Mouse (Mus musculus) embryonic facial prominence, embryonic 10.5 days (tissue): Measurements from ENCODE around the gene Ubl3. TPM values are rescaled to one million over a fixed set of nuclear protein-coding genes. Genes with fewer than 3 reads are reported as not detected.
A peak's percentile ranks its signal among the peaks of the same experiment; 100 is the strongest.

ENCODE experiments used
- DNase-seq: peaks from one replicate; pipeline ENCODE4 v3.0.0-alpha.2; 2017; ENCODE audit warnings: low spot score
- H3K27ac ChIP-seq: fragments of 300-500 bp; sonication (generic); replicated peaks from 2 replicates; pipeline ENCODE4 v1.5.1; 2016; ENCODE audit warnings: mild to moderate bottlenecking
- H3K27me3 ChIP-seq: fragments of 300-500 bp; sonication (generic); replicated peaks from 2 replicates; pipeline ENCODE4 v1.6.1; 2016; ENCODE audit warnings: low read depth, mild to moderate bottlenecking; ENCODE audit not compliant: poor library complexity, severe bottlenecking
- H3K36me3 ChIP-seq: fragments of 300-500 bp; sonication (generic); replicated peaks from 2 replicates; pipeline ENCODE4 v1.6.1; 2016; ENCODE audit warnings: mild to moderate bottlenecking, moderate library complexity
- H3K4me1 ChIP-seq: fragments of 300-500 bp; sonication (generic); 2 replicates; pipeline ENCODE4 v1.6.1; 2016
- H3K4me3 ChIP-seq: fragments of 300-500 bp; sonication (generic); 2 replicates; pipeline ENCODE4 v1.5.1; 2016; ENCODE audit warnings: mild to moderate bottlenecking, moderate library complexity
- H3K9me3 ChIP-seq: fragments of 300-500 bp; sonication (generic); 2 replicates; pipeline ENCODE4 v1.6.1; 2016; ENCODE audit warnings: mild to moderate bottlenecking
- WGBS: fragments of 180-500 bp; shearing (Covaris S2); methylation state at CpG from one replicate; pipeline ENCODE4 v1.1.7; 2016; 5-methylcytosine and 5-hydroxymethylcytosine counted together
- polyA plus RNA-seq: library from polyadenylated mRNA; unstranded; fragments of >200 nt; fragmentation: Nextera tagmentation; extraction: Ambion mirVana; gene quantifications from 2 replicates; pipeline ENCODE4 v1.2.1, GENCODE M21; 2016

Ubl3 gene
- polyA plus RNA-seq, 1 experiment from 2014 or later: 56.3 TPM

DNA sequence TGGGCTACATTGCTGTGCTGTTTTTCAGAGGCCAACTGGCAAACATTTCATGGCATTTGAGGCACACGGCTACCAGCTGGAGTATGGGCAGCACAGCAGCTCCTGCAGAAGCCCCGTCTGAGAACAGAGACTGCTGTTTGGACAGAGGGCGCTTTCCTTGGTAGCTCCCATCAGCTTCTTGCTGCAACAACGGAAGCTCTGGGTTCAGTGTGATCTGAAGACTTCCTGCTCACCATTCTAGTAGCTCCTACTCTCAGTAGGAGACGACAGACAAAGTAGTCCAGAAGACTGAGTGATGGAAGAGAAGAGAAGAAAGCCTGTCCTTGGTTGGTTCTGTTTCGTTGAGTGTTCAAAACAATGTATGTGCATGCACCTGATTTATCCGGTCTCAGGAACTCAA is 42.9 kb downstream of the Ubl3 start:
- H3K27ac ChIP-seq: no peak overlapping the region
- peaks cover 63% of the 10 kb centered on the region for H3K36me3 ChIP-seq
- H3K4me3 ChIP-seq: no peak overlapping the region
- DNase-seq: no peak
- H3K27me3 ChIP-seq: no peaks in the 10 kb centered on the region
- WGBS: 87% methylated on average over 7 of the region's 7 CpGs
- H3K9me3 ChIP-seq: no peaks in the 10 kb centered on the region
- peaks cover 4% of the 10 kb centered on the region; the same call in 1 of the 2 replicates for H3K4me1 ChIP-seq

DNA sequence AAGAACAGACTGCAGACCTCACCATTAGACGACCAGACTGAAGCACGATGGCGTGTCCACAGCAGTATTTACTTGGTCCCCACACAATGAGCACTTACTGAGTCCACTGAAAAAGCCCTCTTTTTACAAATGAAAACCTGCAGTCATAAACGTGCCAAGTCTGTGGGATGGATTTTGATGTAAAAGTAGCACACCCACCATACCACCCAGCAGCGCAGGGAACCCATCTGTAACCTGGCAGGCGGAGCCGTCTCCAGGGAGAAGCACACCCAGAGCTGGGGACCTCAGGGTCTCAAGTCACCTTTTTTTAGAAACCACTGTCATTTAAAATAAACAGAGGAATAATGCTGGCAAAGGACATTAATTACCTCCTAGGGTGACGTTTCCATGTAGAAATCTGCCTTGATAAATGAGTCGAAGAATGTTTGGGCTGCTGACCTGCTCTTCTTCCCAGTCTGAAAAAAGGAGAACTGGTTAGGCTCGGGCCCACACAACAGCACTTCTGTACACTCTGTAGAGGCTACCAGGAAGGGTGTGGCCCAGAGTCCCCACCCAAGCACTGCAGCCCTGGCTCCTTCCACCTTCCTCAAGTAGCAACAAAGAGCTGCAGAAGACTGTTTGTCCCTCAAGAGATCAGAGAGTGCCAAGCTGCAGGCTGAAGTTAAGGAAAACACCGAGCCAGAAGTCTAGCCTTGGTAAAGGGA is 43.5 kb downstream of the Ubl3 start:
- 89% methylated on average over 11 of the region's 11 CpGs for WGBS
- no peaks in the 10 kb centered on the region for H3K27me3 ChIP-seq
- H3K9me3 ChIP-seq: no peaks in the 10 kb centered on the region
- no peak for DNase-seq
- no peak overlapping the region for H3K27ac ChIP-seq
- peaks cover 4% of the 10 kb centered on the region; the same call in 1 of the 2 replicates for H3K4me1 ChIP-seq
- H3K4me3 ChIP-seq: no peak overlapping the region
- H3K36me3 ChIP-seq: peaks cover 65% of the 10 kb centered on the region

DNA sequence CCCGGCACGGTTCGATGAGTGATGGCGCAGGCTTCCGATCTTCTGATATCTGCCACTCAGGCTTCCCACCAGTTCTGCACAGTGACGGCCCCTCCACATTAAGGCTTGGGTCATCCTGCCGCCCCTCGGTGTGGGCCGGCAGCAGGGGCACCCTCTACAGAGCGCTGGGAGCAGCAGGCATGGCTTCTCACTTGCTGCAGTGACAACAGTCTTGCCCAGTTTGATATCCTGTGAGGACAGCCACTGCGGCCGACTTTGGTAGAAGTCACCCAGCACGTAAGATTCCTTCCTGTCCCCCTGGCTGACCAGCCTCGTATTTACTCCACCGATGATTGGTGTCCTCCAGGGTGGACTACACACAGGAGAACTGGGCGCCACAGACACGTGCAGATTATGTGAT is 47.2 kb downstream of the Ubl3 start:
- Histone ChIP-seq H3K4me1 (no peaks in the 10 kb centered on the region), H3K36me3 (peaks cover 59% of the 10 kb centered on the region), H3K27me3 (no peaks in the 10 kb centered on the region), H3K4me3 (no peak overlapping the region), H3K9me3 (no peaks in the 10 kb centered on the region), H3K27ac (no peak overlapping the region)
- 94% methylated on average over 17 of the region's 17 CpGs for WGBS
- no peak for DNase-seq

DNA sequence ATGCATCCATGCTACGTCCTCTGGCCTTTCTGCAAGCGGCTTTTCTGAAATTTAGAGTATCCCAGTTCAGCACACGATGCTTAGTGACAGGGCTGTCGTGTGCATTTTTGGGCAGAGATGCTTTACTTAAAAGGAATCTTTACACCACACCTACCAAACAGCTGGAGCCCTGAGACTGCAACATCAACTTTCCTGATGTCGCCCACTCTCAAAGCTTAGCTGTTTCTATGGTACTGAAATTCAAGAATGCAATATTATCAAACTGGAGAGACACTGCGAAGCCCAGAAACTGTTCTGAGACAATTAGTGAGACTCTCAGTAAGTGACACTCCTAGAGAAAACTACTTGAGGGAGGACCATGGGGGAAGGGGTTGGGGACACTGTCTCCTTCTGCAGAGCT is 50.4 kb downstream of the Ubl3 start:
- Histone ChIP-seq H3K27ac (no peak overlapping the region), H3K4me1 (no peaks in the 10 kb centered on the region), H3K27me3 (no peaks in the 10 kb centered on the region), H3K9me3 (peaks cover 5% of the 10 kb centered on the region; the same call in 1 of the 2 replicates), H3K4me3 (no peak overlapping the region), H3K36me3 (peaks cover 28% of the 10 kb centered on the region)
- 93% methylated on average over 6 of the region's 6 CpGs for WGBS
- DNase-seq: no peak

DNA sequence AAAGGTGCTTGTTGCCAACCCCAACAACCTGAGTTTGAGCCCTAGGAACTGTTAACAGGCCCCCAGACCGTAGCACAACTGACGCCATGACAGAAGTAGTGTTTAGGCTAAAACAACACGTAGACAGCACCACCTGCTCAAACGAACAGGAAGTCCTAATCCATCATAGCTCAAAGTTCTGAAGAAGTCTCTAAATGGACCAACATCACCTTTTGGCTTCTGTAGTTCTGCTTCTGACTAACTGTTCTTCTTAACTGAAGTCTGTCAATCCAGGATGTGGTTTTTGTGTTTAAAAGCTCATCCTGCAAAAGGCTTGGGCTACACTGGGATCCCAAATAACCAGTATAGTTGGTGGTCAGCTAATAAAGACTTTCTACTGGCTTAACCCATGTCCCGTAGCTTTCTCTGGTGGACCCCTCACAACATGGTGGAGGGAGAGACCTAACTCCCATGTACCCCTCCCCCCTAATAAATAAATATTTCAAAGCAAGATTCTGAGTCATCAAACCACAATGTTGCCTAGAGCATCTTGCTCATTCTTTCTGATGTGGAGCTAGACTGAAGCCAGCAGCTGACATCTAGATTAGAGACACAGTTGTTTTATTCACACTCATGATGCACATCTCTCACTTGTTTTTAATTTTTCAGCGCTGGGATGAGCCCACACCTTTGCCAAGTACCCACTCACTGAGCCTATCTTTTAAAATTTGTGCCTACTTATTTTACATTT is 51.2 kb downstream of the Ubl3 start:
- no peak for DNase-seq
- Histone ChIP-seq H3K9me3 (peaks cover 5% of the 10 kb centered on the region; the same call in 1 of the 2 replicates), H3K27ac (no peak overlapping the region), H3K27me3 (no peaks in the 10 kb centered on the region), H3K36me3 (peaks cover 19% of the 10 kb centered on the region), H3K4me3 (no peak overlapping the region), H3K4me1 (no peaks in the 10 kb centered on the region)
- 91% methylated on average over 6 of the region's 6 CpGs for WGBS

DNA sequence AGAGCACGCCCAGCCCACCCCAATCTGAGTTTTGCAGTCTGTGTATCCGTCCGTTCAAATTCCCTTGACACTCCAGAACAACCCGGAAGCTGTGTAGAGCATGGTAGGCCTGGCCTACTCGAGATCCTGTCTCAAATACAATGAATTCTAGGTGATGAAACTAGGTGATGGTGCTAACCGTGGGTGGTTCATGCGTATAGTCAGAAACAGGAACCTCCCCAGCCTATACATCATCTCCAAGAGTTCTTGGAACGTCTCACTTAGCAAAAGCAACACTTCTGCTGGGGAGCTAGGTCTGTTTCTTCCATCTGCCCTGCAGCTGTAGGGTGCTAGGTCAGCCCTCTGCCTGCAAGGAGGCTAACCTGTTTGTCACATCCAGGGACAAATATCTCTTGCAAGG is 52.1 kb downstream of the Ubl3 start:
- Histone ChIP-seq H3K4me1 (peaks cover under 1% of the 10 kb centered on the region; the same call in 1 of the 2 replicates), H3K9me3 (peaks cover 5% of the 10 kb centered on the region; the same call in 1 of the 2 replicates), H3K36me3 (peaks cover 11% of the 10 kb centered on the region), H3K27me3 (no peaks in the 10 kb centered on the region), H3K27ac (no peak overlapping the region), H3K4me3 (no peak overlapping the region)
- DNase-seq: no peak
- 90% methylated on average over 8 of the region's 8 CpGs for WGBS

DNA sequence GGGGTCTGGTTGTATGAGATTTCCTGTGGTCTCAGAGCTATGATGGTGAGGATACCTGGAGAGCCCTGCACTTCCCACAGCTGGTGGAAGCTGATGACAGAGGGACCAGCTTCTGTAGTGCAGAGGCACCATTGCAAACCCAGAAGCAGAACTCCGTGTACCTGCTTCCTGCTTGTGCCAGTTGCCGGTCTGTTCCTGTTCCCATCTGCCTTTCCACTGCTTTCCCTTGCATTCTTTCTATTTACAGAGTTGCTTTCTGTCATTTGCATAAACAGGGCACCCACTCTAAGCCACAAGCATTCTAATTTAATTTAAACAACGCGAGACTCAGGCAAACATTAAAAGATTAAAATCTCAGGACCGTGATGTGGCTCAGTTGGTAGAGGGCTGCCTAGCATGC is 53.0 kb downstream of the Ubl3 start:
- no peak overlapping the region for H3K4me3 ChIP-seq

DNA sequence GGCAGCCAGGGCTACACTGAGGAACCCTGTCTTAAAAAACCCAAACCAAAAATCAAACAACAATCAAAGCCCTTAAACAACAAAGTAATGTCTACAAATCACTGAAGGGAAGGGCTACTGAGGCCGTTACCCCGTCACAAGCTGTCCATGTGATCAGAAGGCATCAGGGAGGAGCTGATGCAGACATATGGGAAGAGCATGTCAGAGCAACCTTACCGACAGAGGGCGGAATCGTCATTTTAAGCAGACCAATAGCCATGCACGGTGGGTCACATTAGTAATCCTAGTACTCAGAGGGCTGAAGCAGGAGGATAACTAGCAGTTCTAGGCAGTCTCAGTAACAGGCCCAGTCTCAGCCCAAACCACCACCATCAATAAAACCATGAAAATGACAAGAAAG is 56.6 kb downstream of the Ubl3 start:
- no peak for DNase-seq
- 88% methylated on average over 6 of the region's 6 CpGs for WGBS
- H3K4me3 ChIP-seq: no peak overlapping the region
- peaks cover 5% of the 10 kb centered on the region; the same call in 1 of the 2 replicates for H3K9me3 ChIP-seq
- H3K27ac ChIP-seq: no peak overlapping the region
- H3K27me3 ChIP-seq: no peaks in the 10 kb centered on the region
- no peaks in the 10 kb centered on the region for H3K36me3 ChIP-seq
- peaks cover 6% of the 10 kb centered on the region for H3K4me1 ChIP-seq

More for the DNA sequence above, 53.0 kb downstream of the Ubl3 start:
- no peak for DNase-seq
- Histone ChIP-seq H3K27me3 (no peaks in the 10 kb centered on the region), H3K9me3 (peaks cover 5% of the 10 kb centered on the region; the same call in 1 of the 2 replicates), H3K27ac (no peak overlapping the region), H3K36me3 (peaks cover 5% of the 10 kb centered on the region; the same call in 1 of the 2 replicates), H3K4me1 (peaks cover 6% of the 10 kb centered on the region)
- WGBS: 77% methylated on average over 5 of the region's 5 CpGs

DNA sequence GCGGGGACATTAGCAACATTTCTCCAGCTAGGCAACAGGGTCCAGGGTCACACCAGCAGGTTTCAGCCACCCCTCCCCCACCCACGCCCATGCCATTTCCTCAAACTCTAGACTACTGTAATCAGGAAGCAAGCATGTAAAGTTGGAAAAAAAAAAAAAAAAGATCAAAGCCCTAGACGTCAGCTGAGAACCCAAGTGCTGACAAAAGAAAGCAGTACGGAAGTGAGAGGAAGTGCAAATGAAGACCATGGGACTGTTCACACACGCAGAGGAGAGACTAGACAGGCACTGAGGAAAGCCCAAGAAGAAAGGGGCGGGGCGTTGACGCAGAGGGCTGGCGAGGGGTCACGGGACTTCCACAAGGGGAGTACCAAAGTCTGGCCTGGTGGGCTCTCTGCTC is 57.4 kb downstream of the Ubl3 start:
- WGBS: 63% methylated on average over 10 of the region's 10 CpGs
- DNase-seq: peak; percentile 35
- H3K27me3 ChIP-seq: no peaks in the 10 kb centered on the region
- no peaks in the 10 kb centered on the region for H3K36me3 ChIP-seq
- H3K4me3 ChIP-seq: no peak overlapping the region
- H3K27ac ChIP-seq: no peak overlapping the region
- peaks cover 5% of the 10 kb centered on the region; the same call in 1 of the 2 replicates for H3K9me3 ChIP-seq
- H3K4me1 ChIP-seq: peaks cover 6% of the 10 kb centered on the region

DNA sequence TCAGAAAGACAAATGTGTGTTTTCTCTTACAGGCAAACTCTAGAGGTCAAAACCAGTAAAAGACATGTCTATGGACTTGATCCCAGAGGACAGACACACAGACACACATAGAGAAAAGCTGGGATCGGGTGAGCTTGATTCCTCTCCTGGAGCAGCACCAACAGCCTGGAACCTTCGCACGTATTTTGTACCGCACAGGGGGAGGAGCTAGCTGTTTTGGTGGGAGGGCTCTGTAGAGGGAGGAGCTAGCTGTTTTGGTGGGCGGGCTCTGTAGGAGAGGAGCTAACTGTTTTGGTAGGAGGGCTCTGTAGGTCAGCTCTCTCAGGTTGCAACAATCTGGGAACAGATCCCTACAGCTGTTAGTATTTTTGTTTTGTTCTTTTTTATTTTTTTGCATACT is 58.3 kb downstream of the Ubl3 start:
- Histone ChIP-seq H3K36me3 (no peaks in the 10 kb centered on the region), H3K27ac (no peak overlapping the region), H3K4me1 (peaks cover 12% of the 10 kb centered on the region), H3K9me3 (peaks cover 5% of the 10 kb centered on the region; the same call in 1 of the 2 replicates), H3K4me3 (no peak overlapping the region), H3K27me3 (no peaks in the 10 kb centered on the region)
- DNase-seq: no peak
- 91% methylated on average over 5 of the region's 5 CpGs for WGBS

DNA sequence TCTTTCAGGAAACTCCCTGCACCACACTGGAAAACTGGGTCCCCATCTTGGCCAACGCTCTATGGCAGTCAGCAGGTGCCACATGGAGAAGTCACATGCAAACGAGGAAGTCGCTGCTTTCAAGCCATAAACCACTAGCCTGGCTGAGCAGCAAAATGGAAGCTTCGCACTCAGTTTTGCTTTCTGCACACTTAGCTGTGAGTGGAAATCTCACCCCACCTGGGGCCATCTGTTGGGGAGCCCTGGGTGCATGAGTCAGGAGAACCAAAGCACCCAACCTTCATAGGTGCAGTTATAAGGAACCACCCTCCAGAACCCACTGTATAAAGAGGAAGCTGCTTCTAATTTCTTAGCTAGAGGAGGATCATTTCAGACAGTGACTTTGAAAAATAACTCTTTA is 59.6 kb downstream of the Ubl3 start:
- H3K9me3 ChIP-seq: peaks cover 5% of the 10 kb centered on the region; the same call in 1 of the 2 replicates
- no peak overlapping the region for H3K27ac ChIP-seq
- no peaks in the 10 kb centered on the region for H3K27me3 ChIP-seq
- 93% methylated on average over 4 of the region's 4 CpGs for WGBS
- H3K4me1 ChIP-seq: peaks cover 12% of the 10 kb centered on the region
- H3K36me3 ChIP-seq: no peaks in the 10 kb centered on the region
- H3K4me3 ChIP-seq: no peak overlapping the region
- no peak for DNase-seq

DNA sequence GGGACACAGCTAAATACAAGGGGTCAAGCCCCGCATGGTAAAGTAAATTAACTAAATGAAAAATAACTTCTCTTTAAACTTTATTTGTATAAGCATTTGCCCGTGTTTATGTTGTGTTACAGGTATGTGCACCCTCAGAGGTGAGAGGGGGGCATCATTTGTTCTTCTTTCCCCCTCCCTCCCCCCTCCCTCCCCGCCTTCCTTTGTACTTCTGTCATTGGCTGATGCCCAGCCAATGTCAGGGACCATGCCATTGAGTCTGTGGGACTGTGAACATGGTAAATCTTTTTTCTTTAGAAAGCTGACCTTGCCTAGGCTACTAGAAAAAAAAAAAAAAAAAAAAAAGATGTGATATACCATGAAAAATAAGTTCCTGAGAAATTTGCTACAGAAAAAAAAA is 62.2 kb downstream of the Ubl3 start:
- Histone ChIP-seq H3K27ac (no peak overlapping the region), H3K9me3 (no peaks in the 10 kb centered on the region), H3K4me1 (peaks cover 11% of the 10 kb centered on the region), H3K27me3 (no peaks in the 10 kb centered on the region), H3K36me3 (no peaks in the 10 kb centered on the region), H3K4me3 (no peak overlapping the region)
- 77% methylated on average over 3 of the region's 3 CpGs for WGBS
- DNase-seq: no peak

DNA sequence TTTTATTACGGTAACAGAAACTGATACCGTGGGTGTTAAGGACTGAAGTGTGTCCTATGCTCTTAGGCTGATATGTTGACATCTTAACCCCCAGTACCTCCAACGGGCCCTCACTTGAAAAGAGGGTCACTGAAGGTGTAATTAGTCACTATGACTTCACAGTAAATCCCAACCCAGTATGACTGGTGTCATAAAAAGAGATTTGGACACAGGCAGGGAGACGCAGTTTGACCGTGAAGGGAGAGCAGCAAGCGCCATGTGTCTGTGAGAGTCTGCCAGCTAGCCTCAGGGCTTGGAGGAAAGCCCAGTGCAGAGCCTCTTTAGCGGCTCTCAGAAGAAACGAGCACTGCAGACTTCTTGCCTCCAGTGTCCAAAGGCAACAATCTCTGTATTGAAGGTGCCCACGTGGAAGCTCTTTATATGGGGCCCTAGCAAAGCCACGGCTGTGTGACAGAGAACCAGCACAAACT is 62.8 kb downstream of the Ubl3 start:
- DNase-seq: peak; percentile 20
- no peak overlapping the region for H3K4me3 ChIP-seq
- no peaks in the 10 kb centered on the region for H3K9me3 ChIP-seq
- WGBS: 65% methylated on average over 10 of the region's 10 CpGs
- no peaks in the 10 kb centered on the region for H3K27me3 ChIP-seq
- no peaks in the 10 kb centered on the region for H3K36me3 ChIP-seq
- no peak overlapping the region for H3K27ac ChIP-seq
- H3K4me1 ChIP-seq: peaks cover 6% of the 10 kb centered on the region
